Mouse (Mus musculus) limb, embryonic 11.5 days (tissue): ENCODE data around the gene Pigu. TPM values are rescaled to one million over a fixed set of nuclear protein-coding genes. Genes with fewer than 3 reads are reported as not detected.

Source experiments
- ATAC-seq: fragments of 200-750 bp; cut with Nextera tagmentation; 2 replicates; pipeline ENCODE4 v1.8.0; 2017; ENCODE audit warnings: low read depth; ENCODE audit not compliant: insufficient number of reproducible peaks, low FRiP score, low TSS enrichment
- DNase-seq: peaks from one replicate; pipeline ENCODE4 v3.0.0-alpha.2; 2015; ENCODE audit warnings: low spot score
- H3K27ac ChIP-seq: fragments of 300-500 bp; sonication (generic); replicated peaks from 2 replicates; pipeline ENCODE4 v1.5.1; 2014; ENCODE audit warnings: low read depth, mild to moderate bottlenecking, low read length
- H3K27me3 ChIP-seq: fragments of 300-500 bp; sonication (generic); 2 replicates; pipeline ENCODE4 v1.6.1; 2014; ENCODE audit warnings: mild to moderate bottlenecking, low read length, mixed read lengths; ENCODE audit not compliant: control insufficient read depth, insufficient read depth
- H3K36me3 ChIP-seq: fragments of 300-500 bp; sonication (generic); 2 replicates; pipeline ENCODE4 v1.6.1; 2014; ENCODE audit warnings: mild to moderate bottlenecking, low read length, moderate library complexity, mixed read lengths; ENCODE audit not compliant: control insufficient read depth, insufficient read depth
- H3K4me1 ChIP-seq: fragments of 300-500 bp; sonication (generic); 2 replicates; pipeline ENCODE4 v1.6.1; 2014; ENCODE audit warnings: low read length, mixed read lengths; ENCODE audit not compliant: control insufficient read depth, insufficient read depth
- H3K4me2 ChIP-seq: fragments of 300-500 bp; sonication (generic); 2 replicates; pipeline ENCODE4 v1.6.1; 2014; ENCODE audit warnings: low read depth, mild to moderate bottlenecking, moderate library complexity; ENCODE audit not compliant: severe bottlenecking
- H3K4me3 ChIP-seq: fragments of 300-500 bp; sonication (generic); 2 replicates; pipeline ENCODE4 v1.5.1; 2014; ENCODE audit warnings: low read depth, low read length
- H3K9ac ChIP-seq: fragments of 300-500 bp; sonication (generic); 2 replicates; pipeline ENCODE4 v1.6.1; 2014; ENCODE audit warnings: mild to moderate bottlenecking, low read length
- H3K9me3 ChIP-seq: fragments of 300-500 bp; sonication (generic); 2 replicates; pipeline ENCODE4 v1.6.1; 2016; ENCODE audit warnings: low read length; ENCODE audit not compliant: control insufficient read depth
- WGBS: fragments of 180-500 bp; shearing (Covaris S2); extraction: QIAGEN DNeasy Blood & Tissue Kit; methylation state at CpG from one replicate; pipeline ENCODE4 v1.1.7; 2014; 5-methylcytosine and 5-hydroxymethylcytosine counted together
- polyA plus RNA-seq: library from polyadenylated mRNA; unstranded; fragments of >200 nt; fragmentation: Nextera tagmentation; extraction: Ambion mirVana; gene quantifications from 2 replicates; pipeline ENCODE4 v1.2.1, GENCODE M21; 2014

Pigu gene
- polyA plus RNA-seq, 1 experiment from 2014 or later: 56.0 TPM

- no peak overlapping the region for H3K27ac ChIP-seq
- H3K9me3 ChIP-seq: no peaks in the 10 kb centered on the region
- DNase-seq: no peak
- H3K4me3 ChIP-seq: no peak overlapping the region
- ATAC-seq: no peak
- H3K36me3 ChIP-seq: no peaks in the 10 kb centered on the region
- H3K4me2 ChIP-seq: no peak overlapping the region
- H3K9ac ChIP-seq: no peak overlapping the region
- H3K27me3 ChIP-seq: peaks cover 7% of the 10 kb centered on the region; the same call in 1 of the 2 replicates
- 79% methylated on average over 10 of the region's 10 CpGs for WGBS
- no peaks in the 10 kb centered on the region for H3K4me1 ChIP-seq
Measured at GRCm38 (mm10) chr2:155376191-155376590, 19.0 kb upstream of the Pigu start.

GRCm38 (mm10) chr2:155374521-155374920 is 17.3 kb upstream of the Pigu start:
- H3K36me3 ChIP-seq: no peaks in the 10 kb centered on the region
- DNase-seq (no peak), ATAC-seq (no peak)
- no peaks in the 10 kb centered on the region for H3K4me1 ChIP-seq
- no peak overlapping the region for H3K27ac ChIP-seq
- H3K4me2 ChIP-seq: no peak overlapping the region
- no peak overlapping the region for H3K4me3 ChIP-seq
- no peaks in the 10 kb centered on the region for H3K27me3 ChIP-seq
- H3K9ac ChIP-seq: no peak overlapping the region
- H3K9me3 ChIP-seq: no peaks in the 10 kb centered on the region

- no peaks in the 10 kb centered on the region for H3K27me3 ChIP-seq
- WGBS: 87% methylated on average over 1 of the region's 1 CpGs
- DNase-seq: no peak
Measured at GRCm38 (mm10) chr2:155373886-155374285, 16.7 kb upstream of the Pigu start.

GRCm38 (mm10) chr2:155373302-155373701 is 16.1 kb upstream of the Pigu start:
- no peak for DNase-seq
- Histone ChIP-seq H3K4me2 (no peak overlapping the region), H3K4me3 (no peak overlapping the region), H3K9ac (no peak overlapping the region), H3K9me3 (no peaks in the 10 kb centered on the region), H3K27me3 (no peaks in the 10 kb centered on the region), H3K4me1 (no peaks in the 10 kb centered on the region), H3K27ac (no peak overlapping the region), H3K36me3 (no peaks in the 10 kb centered on the region)
- 93% methylated on average over 1 of the region's 1 CpGs for WGBS
- no peak for ATAC-seq

More at GRCm38 (mm10) chr2:155373886-155374285, 16.7 kb upstream of the Pigu start:
- no peaks in the 10 kb centered on the region for H3K4me1 ChIP-seq
- no peak overlapping the region for H3K4me2 ChIP-seq
- H3K4me3 ChIP-seq: no peak overlapping the region
- no peaks in the 10 kb centered on the region for H3K36me3 ChIP-seq
- H3K9ac ChIP-seq: no peak overlapping the region
- H3K27ac ChIP-seq: no peak overlapping the region
- H3K9me3 ChIP-seq: no peaks in the 10 kb centered on the region
- no peak for ATAC-seq

GRCm38 (mm10) chr2:155372451-155372850 is 15.2 kb upstream of the Pigu start:
- Histone ChIP-seq H3K9me3 (no peaks in the 10 kb centered on the region), H3K4me2 (no peak overlapping the region), H3K4me3 (no peak overlapping the region), H3K4me1 (no peaks in the 10 kb centered on the region), H3K27ac (no peak overlapping the region), H3K9ac (no peak overlapping the region), H3K36me3 (no peaks in the 10 kb centered on the region), H3K27me3 (no peaks in the 10 kb centered on the region)
- ATAC-seq (no peak), DNase-seq (no peak)
- 51% methylated on average over 4 of the region's 4 CpGs for WGBS

GRCm38 (mm10) chr2:155369333-155369883 is 12.2 kb upstream of the Pigu start:
- ATAC-seq (no peak), DNase-seq (no peak)
- no peak overlapping the region for H3K4me2 ChIP-seq
- no peaks in the 10 kb centered on the region for H3K36me3 ChIP-seq
- H3K4me1 ChIP-seq: no peaks in the 10 kb centered on the region
- H3K9ac ChIP-seq: no peak overlapping the region
- 70% methylated on average over 7 of the region's 7 CpGs for WGBS
- H3K27me3 ChIP-seq: no peaks in the 10 kb centered on the region
- no peak overlapping the region for H3K4me3 ChIP-seq
- no peaks in the 10 kb centered on the region for H3K9me3 ChIP-seq
- H3K27ac ChIP-seq: no peak overlapping the region

GRCm38 (mm10) chr2:155367635-155368284 is 10.5 kb upstream of the Pigu start:
- no peaks in the 10 kb centered on the region for H3K27me3 ChIP-seq
- H3K4me3 ChIP-seq: no peak overlapping the region
- H3K36me3 ChIP-seq: no peaks in the 10 kb centered on the region
- no peaks in the 10 kb centered on the region for H3K9me3 ChIP-seq
- no peaks in the 10 kb centered on the region for H3K4me1 ChIP-seq
- no peak overlapping the region for H3K27ac ChIP-seq
- no peak for DNase-seq
- ATAC-seq: no peak
- H3K4me2 ChIP-seq: no peak overlapping the region
- 83% methylated on average over 7 of the region's 7 CpGs for WGBS
- H3K9ac ChIP-seq: no peak overlapping the region

- Histone ChIP-seq H3K9me3 (no peaks in the 10 kb centered on the region), H3K4me3 (peak overlapping the region; percentile 88), H3K4me1 (no peaks in the 10 kb centered on the region), H3K27ac (no peak overlapping the region), H3K27me3 (no peaks in the 10 kb centered on the region), H3K36me3 (no peaks in the 10 kb centered on the region), H3K9ac (peak overlapping the region; percentile 37), H3K4me2 (peak overlapping the region; percentile 57)
- peak; percentile 22 for DNase-seq
- peak; percentile 26; the same call in 1 of the 2 replicates for ATAC-seq
- 36% methylated on average over 14 of the region's 14 CpGs for WGBS
Measured at GRCm38 (mm10) chr2:155357686-155358399, 613 bp upstream of the Pigu start.
